Mouse (Mus musculus) stomach, embryonic 15.5 days (tissue): ENCODE results near the gene Asf1a. TPM values are rescaled to one million over a fixed set of nuclear protein-coding genes. Genes with fewer than 3 reads are reported as not detected.
"Not testable (repeated sequence)": the region's sequence is repeated elsewhere in the genome, so short reads cannot be mapped to it uniquely, and the experiment has no call there.

ENCODE experiments used
- ATAC-seq: fragments of 200-750 bp; cut with Nextera tagmentation; 2 replicates; pipeline ENCODE4 v1.8.0; 2017; ENCODE audit warnings: low read depth, moderate number of reproducible peaks, moderate TSS enrichment; ENCODE audit not compliant: insufficient read depth, low FRiP score
- H3K27ac ChIP-seq: fragments of 300-500 bp; sonication (generic); 2 replicates; pipeline ENCODE4 v1.5.1; 2015; ENCODE audit warnings: mild to moderate bottlenecking, inconsistent platforms
- H3K27me3 ChIP-seq: fragments of 300-500 bp; sonication (generic); replicated peaks from 2 replicates; pipeline ENCODE4 v1.6.1; 2015; ENCODE audit warnings: inconsistent platforms
- H3K36me3 ChIP-seq: fragments of 300-500 bp; sonication (generic); 2 replicates; pipeline ENCODE4 v1.6.1; 2015; ENCODE audit warnings: inconsistent platforms
- H3K4me1 ChIP-seq: fragments of 300-500 bp; sonication (generic); 2 replicates; pipeline ENCODE4 v1.6.1; 2015; ENCODE audit warnings: inconsistent platforms
- H3K4me2 ChIP-seq: fragments of 300-500 bp; sonication (generic); 2 replicates; pipeline ENCODE4 v1.6.1; 2015; ENCODE audit warnings: mild to moderate bottlenecking, inconsistent platforms
- H3K4me3 ChIP-seq: fragments of 300-500 bp; sonication (generic); replicated peaks from 2 replicates; pipeline ENCODE4 v1.5.1; 2015; ENCODE audit warnings: inconsistent platforms
- H3K9ac ChIP-seq: fragments of 300-500 bp; sonication (generic); 2 replicates; pipeline ENCODE4 v1.6.1; 2015; ENCODE audit warnings: inconsistent platforms
- H3K9me3 ChIP-seq: fragments of 300-500 bp; sonication (generic); 2 replicates; pipeline ENCODE4 v1.6.1; 2016; ENCODE audit warnings: inconsistent platforms
- WGBS: fragments of 180-500 bp; shearing (Covaris S2); methylation state at CpG from one replicate; pipeline ENCODE4 v1.1.7; 2015; 5-methylcytosine and 5-hydroxymethylcytosine counted together
- polyA plus RNA-seq: library from polyadenylated mRNA; unstranded; fragments of >200 nt; fragmentation: Nextera tagmentation; extraction: Ambion mirVana; gene quantifications from 2 replicates; pipeline ENCODE4 v1.2.1, GENCODE M21; 2015

The Asf1a gene
- polyA plus RNA-seq, 1 experiment from 2014 or later, result 110 TPM

GRCm38 (mm10) chr10:53605328-53605727 lies 8.8 kb downstream of the Asf1a start:
- Histone ChIP-seq H3K4me3 (no peak overlapping the region), H3K9me3 (no peaks in the 10 kb centered on the region), H3K4me1 (no peaks in the 10 kb centered on the region; the same call in 1 of the 2 replicates), H3K4me2 (no peak overlapping the region), H3K36me3 (peaks cover 24% of the 10 kb centered on the region; the same call in 1 of the 2 replicates), H3K27me3 (no peaks in the 10 kb centered on the region), H3K27ac (no peak overlapping the region), H3K9ac (no peak overlapping the region)
- 62% methylated on average over 2 of the region's 2 CpGs for WGBS
- ATAC-seq, result no peak

DNA sequence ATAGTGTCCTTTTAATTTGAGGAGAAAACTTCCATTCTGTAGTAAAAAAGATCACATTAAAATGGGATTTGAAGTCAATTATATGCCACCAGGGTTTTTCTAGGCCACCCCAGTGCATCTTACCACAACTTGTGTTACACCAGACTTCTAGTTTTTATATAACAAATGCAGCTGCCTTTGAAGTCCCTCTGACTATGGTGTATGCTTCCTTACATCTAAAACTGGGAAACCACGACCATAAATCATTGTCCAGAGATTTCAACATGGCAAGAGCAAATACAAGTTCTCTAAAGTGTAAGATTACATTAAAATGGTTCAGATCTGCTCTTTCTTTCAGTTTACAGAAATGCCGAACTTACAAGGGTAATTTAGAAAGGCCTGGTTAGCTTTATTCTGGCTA lies 11.7 kb downstream of the Asf1a start:
- Histone ChIP-seq H3K4me3 (no peak overlapping the region), H3K36me3 (peaks cover 29% of the 10 kb centered on the region; the same call in 1 of the 2 replicates), H3K27ac (no peak overlapping the region), H3K4me1 (no peaks in the 10 kb centered on the region), H3K27me3 (no peaks in the 10 kb centered on the region), H3K9me3 (no peaks in the 10 kb centered on the region), H3K9ac (no peak overlapping the region), H3K4me2 (no peak overlapping the region)
- ATAC-seq, result no peak
- WGBS, result 54% methylated on average over 2 of the region's 2 CpGs

DNA sequence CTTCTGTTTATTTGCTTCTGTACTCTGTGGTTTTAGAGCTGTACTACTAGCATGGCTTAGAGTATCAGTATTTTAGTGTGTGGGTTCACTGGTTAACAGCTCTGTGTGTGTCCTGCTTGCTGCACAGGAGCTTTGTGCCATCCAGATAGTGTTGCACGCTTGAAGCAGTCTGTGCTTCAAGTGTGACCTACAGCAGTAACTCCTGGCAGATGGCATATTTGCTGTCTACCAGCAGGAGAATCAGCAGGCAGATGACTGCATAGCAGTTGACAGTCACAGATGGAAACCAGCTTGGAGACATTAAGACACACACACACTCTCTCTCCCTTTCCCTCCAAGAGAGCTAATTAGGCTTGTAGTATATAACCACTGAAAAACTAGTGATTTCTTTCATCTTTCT lies 15.6 kb downstream of the Asf1a start:
- H3K4me3 ChIP-seq, result no peak overlapping the region
- no peak overlapping the region for H3K4me2 ChIP-seq
- H3K4me1 ChIP-seq, result no peaks in the 10 kb centered on the region
- no peak overlapping the region for H3K9ac ChIP-seq
- 78% methylated on average over 1 of the region's 1 CpGs for WGBS
- peaks cover 28% of the 10 kb centered on the region for H3K36me3 ChIP-seq
- no peaks in the 10 kb centered on the region for H3K9me3 ChIP-seq
- H3K27ac ChIP-seq, result no peak overlapping the region
- H3K27me3 ChIP-seq, result no peaks in the 10 kb centered on the region
- no peak for ATAC-seq

DNA sequence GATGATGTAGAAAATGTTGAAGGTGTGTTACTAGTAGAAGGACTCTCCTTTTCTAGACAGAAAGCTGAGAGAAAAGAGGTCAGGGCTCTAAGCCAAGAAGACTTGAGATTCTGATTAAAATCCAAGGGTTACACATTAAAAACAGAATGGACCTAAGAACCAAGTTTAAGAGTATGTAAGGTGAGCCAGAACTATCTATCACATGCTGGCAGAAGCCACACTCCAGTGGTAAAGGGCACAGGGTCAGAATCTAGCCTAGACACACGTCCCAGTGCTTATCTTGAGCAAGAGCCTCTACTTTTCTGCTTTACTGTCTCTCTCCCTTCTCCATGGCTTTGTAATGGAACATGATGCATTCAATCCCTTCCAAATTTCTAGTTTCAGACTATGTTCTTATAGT lies 17.4 kb downstream of the Asf1a start:
- ATAC-seq, result no peak
- Histone ChIP-seq H3K9ac (no peak overlapping the region), H3K4me2 (no peak overlapping the region), H3K27ac (no peak overlapping the region), H3K9me3 (no peaks in the 10 kb centered on the region), H3K36me3 (peaks cover 22% of the 10 kb centered on the region), H3K4me1 (no peaks in the 10 kb centered on the region), H3K27me3 (no peaks in the 10 kb centered on the region), H3K4me3 (no peak overlapping the region)
- WGBS, result 53% methylated on average over 1 of the region's 1 CpGs

DNA sequence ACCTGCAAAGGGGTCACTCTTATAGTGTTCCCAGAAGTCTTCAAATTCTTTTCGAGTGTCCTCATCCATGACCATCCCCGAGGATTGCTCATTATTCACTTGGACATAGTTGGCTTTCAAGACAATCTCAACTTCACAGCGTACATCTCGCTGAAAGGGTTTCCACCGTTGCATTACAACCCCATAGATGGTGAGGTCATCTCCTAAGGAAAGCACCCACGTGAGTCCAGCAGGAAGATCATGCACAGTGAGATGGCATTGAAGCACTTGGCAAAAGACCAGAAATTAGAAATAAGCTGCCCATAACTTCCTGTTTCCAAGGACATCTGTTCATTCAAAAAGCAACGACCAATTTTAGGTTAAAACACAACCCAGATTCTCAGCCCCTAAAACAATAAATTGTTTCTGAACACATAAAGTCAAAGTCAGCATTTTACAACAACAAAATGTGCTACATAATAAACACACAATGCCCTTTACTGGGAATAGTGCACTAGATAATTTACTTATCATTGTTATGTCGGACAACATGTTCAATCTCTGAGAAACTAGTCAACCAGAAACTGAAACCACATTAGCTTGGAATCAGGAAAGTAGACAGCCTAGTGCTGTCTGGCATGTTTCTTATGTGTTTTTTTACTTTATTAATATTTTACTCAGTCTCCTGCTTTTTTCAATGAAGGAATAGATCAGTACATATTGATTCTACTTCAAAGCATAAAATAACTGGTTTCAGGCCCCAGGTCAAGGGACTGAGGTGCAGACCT lies 19.5 kb downstream of the Asf1a start:
- WGBS, result 78% methylated on average over 8 of the region's 8 CpGs
- Histone ChIP-seq H3K4me1 (no peaks in the 10 kb centered on the region), H3K27me3 (no peaks in the 10 kb centered on the region), H3K9me3 (no peaks in the 10 kb centered on the region), H3K9ac (no peak overlapping the region), H3K4me2 (no peak overlapping the region), H3K36me3 (peaks cover 18% of the 10 kb centered on the region), H3K4me3 (no peak overlapping the region), H3K27ac (no peak overlapping the region)
- ATAC-seq, result no peak

DNA sequence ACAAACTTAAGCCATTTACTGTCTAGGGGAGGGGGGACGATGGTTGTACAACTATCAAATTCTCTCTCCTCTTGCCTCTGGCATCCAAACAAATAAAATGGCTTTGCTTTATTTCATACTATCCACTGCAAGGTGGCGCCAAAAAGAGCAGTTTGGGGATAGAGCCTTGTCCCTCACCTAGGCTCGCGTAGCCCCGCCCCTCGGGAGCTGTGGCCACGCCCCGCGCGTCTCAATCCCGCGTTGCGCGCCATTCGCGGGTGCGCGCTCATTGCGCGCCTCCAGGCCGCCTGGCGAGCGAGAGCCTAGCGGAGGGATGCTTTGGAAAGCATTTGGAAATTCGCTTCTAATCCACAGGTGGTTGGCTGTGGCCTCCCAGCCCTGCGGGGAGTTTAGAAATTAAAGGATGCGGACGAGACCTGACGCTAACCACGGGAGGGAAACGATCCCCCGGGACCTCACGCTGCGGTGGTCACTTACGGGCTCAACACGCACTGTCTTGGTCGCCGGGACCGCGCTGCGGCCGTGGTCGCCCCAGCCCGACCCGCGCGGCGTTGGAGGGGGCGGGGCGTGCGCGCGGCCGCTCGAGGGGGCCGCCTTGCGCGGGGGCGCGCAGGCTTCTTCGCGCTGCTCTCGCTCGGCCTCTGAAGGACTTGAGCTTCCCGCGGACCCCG lies 32.8 kb downstream of the Asf1a start:
- ATAC-seq, result peak; percentile 75
- peaks cover 4% of the 10 kb centered on the region; the same call in 1 of the 2 replicates for H3K4me1 ChIP-seq
- under 1% methylated on average over 67 of the region's 67 CpGs for WGBS

DNA sequence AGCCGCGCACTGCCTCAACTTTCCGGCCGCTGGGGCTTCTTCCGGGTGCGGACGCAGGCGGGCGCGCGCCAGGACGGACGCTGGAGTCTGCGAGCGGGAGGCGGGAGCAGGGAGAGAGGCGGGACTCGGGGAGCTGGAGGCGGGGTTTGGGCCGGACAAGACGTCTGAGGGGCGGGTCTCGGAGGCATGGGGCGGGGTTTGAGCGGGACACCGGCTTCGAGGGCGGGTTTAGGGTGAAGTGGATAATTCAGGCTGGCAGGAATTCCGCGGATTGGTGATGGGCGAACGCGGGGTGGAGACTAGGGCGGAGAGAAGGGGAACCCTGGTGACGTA lies 33.3 kb downstream of the Asf1a start:
- Histone ChIP-seq H3K9me3 (no peaks in the 10 kb centered on the region), H3K4me2 (peak overlapping the region; percentile 54), H3K4me1 (peaks cover 4% of the 10 kb centered on the region; the same call in 1 of the 2 replicates), H3K9ac (peak overlapping the region; percentile 78), H3K36me3 (no peaks in the 10 kb centered on the region), H3K27me3 (no peaks in the 10 kb centered on the region), H3K27ac (peak overlapping the region; percentile 94), H3K4me3 (peak overlapping the region; percentile 77)
- WGBS, result under 1% methylated on average over 35 of the region's 35 CpGs
- ATAC-seq, result peak; percentile 96

More for the DNA sequence above, 32.8 kb downstream of the Asf1a start:
- H3K27ac ChIP-seq, result peak overlapping the region; percentile 94
- no peaks in the 10 kb centered on the region for H3K9me3 ChIP-seq
- no peaks in the 10 kb centered on the region for H3K27me3 ChIP-seq
- H3K9ac ChIP-seq, result peak overlapping the region; percentile 78
- H3K4me3 ChIP-seq, result peak overlapping the region; percentile 77
- no peaks in the 10 kb centered on the region for H3K36me3 ChIP-seq
- peak overlapping the region; percentile 54 for H3K4me2 ChIP-seq

GRCm38 (mm10) chr10:53630339-53630738 lies 33.8 kb downstream of the Asf1a start, which contains the start of gene Mcm9:
TSS of gene Mcm9 (minus strand) at chr10:53630439.
- Histone ChIP-seq H3K27ac (peak within 1 kb of the TSS; percentile 94), H3K4me2 (peak within 1 kb of the TSS; percentile 54), H3K4me3 (peak within 1 kb of the TSS; percentile 77), H3K9ac (peak within 1 kb of the TSS; percentile 78)
- H3K4me1 ChIP-seq, ATAC-seq, H3K27me3 ChIP-seq, H3K36me3 ChIP-seq, H3K9me3 ChIP-seq: not testable (repeated sequence)
- WGBS, result 52% methylated on average over 10 of the region's 10 CpGs

DNA sequence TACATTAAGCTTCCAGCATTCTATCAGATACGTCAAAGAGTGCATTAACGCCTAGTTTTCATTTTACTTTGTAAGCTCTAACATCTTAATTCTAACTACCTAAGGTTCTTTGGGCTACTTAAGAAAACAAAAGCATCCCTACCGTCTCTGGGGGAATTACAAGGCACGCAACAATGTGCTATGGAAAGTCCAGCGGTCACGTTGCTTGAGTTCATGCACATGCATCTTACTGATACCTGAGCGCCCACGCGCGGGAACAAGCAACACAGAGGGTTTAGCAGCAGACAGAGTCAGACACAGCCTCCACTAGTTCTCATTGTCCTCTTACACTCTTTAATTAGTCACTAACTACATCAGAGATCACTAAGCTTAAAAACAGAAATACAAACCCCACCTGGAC lies 37.6 kb downstream of the Asf1a start:
- Histone ChIP-seq H3K4me1 (no peaks in the 10 kb centered on the region), H3K36me3 (no peaks in the 10 kb centered on the region), H3K4me3 (no peak overlapping the region), H3K9me3 (no peaks in the 10 kb centered on the region), H3K27me3 (no peaks in the 10 kb centered on the region), H3K9ac (no peak overlapping the region), H3K27ac (no peak overlapping the region), H3K4me2 (no peak overlapping the region)
- ATAC-seq, result no peak
- WGBS, result 78% methylated on average over 10 of the region's 10 CpGs

- no peak for ATAC-seq
- 71% methylated on average over 13 of the region's 13 CpGs for WGBS
- H3K9me3 ChIP-seq, result no peaks in the 10 kb centered on the region
Observed at GRCm38 (mm10) chr10:53635246-53635971, 38.9 kb downstream of the Asf1a start.

GRCm38 (mm10) chr10:53641507-53641906 lies 45.0 kb downstream of the Asf1a start:
- Histone ChIP-seq H3K9me3 (no peaks in the 10 kb centered on the region), H3K9ac (no peak overlapping the region), H3K4me2 (no peak overlapping the region), H3K27ac (no peak overlapping the region), H3K4me3 (no peak overlapping the region), H3K36me3 (no peaks in the 10 kb centered on the region), H3K4me1 (no peaks in the 10 kb centered on the region), H3K27me3 (no peaks in the 10 kb centered on the region)
- ATAC-seq, result no peak

More at GRCm38 (mm10) chr10:53635246-53635971, 38.9 kb downstream of the Asf1a start:
- no peak overlapping the region for H3K9ac ChIP-seq
- no peak overlapping the region for H3K4me2 ChIP-seq
- H3K27me3 ChIP-seq, result no peaks in the 10 kb centered on the region
- H3K27ac ChIP-seq, result no peak overlapping the region
- H3K4me1 ChIP-seq, result no peaks in the 10 kb centered on the region
- no peak overlapping the region for H3K4me3 ChIP-seq
- no peaks in the 10 kb centered on the region for H3K36me3 ChIP-seq

- Histone ChIP-seq H3K27ac (no peak overlapping the region), H3K36me3 (no peaks in the 10 kb centered on the region), H3K9me3 (no peaks in the 10 kb centered on the region), H3K27me3 (no peaks in the 10 kb centered on the region), H3K4me2 (no peak overlapping the region), H3K4me1 (no peaks in the 10 kb centered on the region), H3K9ac (no peak overlapping the region), H3K4me3 (no peak overlapping the region)
- ATAC-seq, result no peak
- WGBS, result 64% methylated on average over 2 of the region's 2 CpGs
Observed at GRCm38 (mm10) chr10:53650683-53651082, 54.1 kb downstream of the Asf1a start.
